Mouse (Mus musculus) heart, postnatal 0 days (tissue): ENCODE results near the gene Zfp953.
"Not testable (repeated sequence)": the region's sequence is repeated elsewhere in the genome, so short reads cannot be mapped to it uniquely, and the experiment has no call there.

Experiments used
- CTCF ChIP-seq: IDR thresholded peaks from 2 replicates; pipeline ENCODE4 v1.5.1; 2016; ENCODE audit warnings: antibody characterized with exemption, control low read depth, low read depth
- EP300 ChIP-seq: IDR thresholded peaks from 2 replicates; pipeline ENCODE4 v1.6.1; 2016; ENCODE audit warnings: antibody characterized with exemption, low read depth

- not testable (repeated sequence) for TF ChIP-seq CTCF, EP300
Measured at GRCm38 (mm10) chr13:67375050-67375911, 14.9 kb upstream of the Zfp953 start, which contains the start of the genes Gm28041 and Zfp456.
